Mouse (Mus musculus): ENCODE measurements around the gene Rtn4rl1. TPM values are rescaled to one million over a fixed set of nuclear protein-coding genes. Genes with fewer than 3 reads are reported as not detected.

Rtn4rl1 gene
- polyA plus RNA-seq, 1 experiment from 2014 or later = 2.1 TPM

DNA sequence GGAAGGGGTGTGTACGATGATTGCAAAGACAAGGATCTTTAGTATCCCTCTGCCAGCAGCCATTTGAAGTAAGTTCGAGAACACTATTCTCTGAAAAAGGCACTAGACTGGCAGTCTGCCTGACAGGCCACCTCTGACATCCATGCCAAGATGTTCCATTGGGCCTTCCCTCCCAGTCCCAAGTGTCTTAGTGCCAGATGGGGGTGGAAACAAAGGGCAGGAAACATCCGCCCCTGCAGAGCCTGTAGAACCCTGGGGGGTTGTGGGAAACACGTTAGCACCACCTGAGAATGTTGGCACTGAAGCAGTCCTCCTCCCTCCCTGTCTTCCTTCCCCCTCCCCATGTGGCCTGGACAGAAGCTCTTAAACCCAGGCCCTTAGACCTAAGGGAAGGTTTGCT is 36.5 kb upstream of the Rtn4rl1 start:
- WGBS = 45% methylated on average over 4 of the region's 4 CpGs
- H3K4me1 ChIP-seq (replicated peaks; ENCODE audit: control insufficient read depth, insufficient read depth) = peaks cover 3% of the 10 kb centered on the region; the same call in 1 of the 2 replicates

DNA sequence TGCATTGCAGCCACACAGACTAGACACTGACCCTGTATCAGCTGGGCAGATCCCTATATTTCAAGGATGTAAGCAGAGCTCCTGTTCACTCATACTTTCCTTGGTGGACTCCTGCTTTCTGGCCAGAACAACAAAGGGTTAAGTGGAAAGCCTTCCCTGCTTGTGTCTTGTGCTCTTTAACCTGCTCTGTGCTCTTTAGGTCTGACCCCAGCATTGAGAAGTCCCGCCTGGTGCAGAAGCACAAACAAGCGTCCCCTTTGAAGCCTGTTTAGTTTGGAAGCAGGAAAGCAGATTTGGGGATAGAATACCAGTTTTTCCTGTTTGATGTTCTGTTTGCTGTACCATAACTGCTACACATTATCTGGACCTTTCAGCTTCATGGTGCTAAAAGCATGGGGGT is 35.7 kb upstream of the Rtn4rl1 start:
- Histone ChIP-seq H3K27ac (replicated peaks) (no peak overlapping the region; the same call in 1 of the 2 replicates), H3K4me2 (replicated peaks; ENCODE audit: low read depth) (no peak overlapping the region), H3K9me3 (ENCODE audit: control insufficient read depth, low read length) (no peaks in the 10 kb centered on the region), H3K9ac (ENCODE audit: low read length) (no peak overlapping the region), H3K36me3 (ENCODE audit: control insufficient read depth, insufficient read depth, low read length) (peaks cover 11% of the 10 kb centered on the region), H3K4me3 (ENCODE audit: low read depth, low read length) (no peak overlapping the region), H3K27me3 (ENCODE audit: control insufficient read depth, insufficient read depth, low read length) (no peaks in the 10 kb centered on the region), H3K4me1 (replicated peaks; ENCODE audit: control insufficient read depth, insufficient read depth) (peaks cover 3% of the 10 kb centered on the region; the same call in 1 of the 2 replicates)
- no peak for DNase-seq (ENCODE audit: low spot score)
- 28% methylated on average over 2 of the region's 2 CpGs for WGBS
- peak; percentile 51; the same call in 1 of the 2 replicates for ATAC-seq (ENCODE audit: low FRiP score, low TSS enrichment)
- TF ChIP-seq EP300 (optimal IDR thresholded peaks at IDR 0.05) (no peak), CTCF (IDR thresholded peaks at IDR 0.05; ENCODE audit: low read depth) (no peak)

More for the DNA sequence above, 36.5 kb upstream of the Rtn4rl1 start:
- Histone ChIP-seq H3K4me3 (ENCODE audit: low read depth, low read length) (no peak overlapping the region), H3K4me2 (replicated peaks; ENCODE audit: low read depth) (no peak overlapping the region), H3K9ac (ENCODE audit: low read length) (no peak overlapping the region), H3K27me3 (ENCODE audit: control insufficient read depth, insufficient read depth, low read length) (no peaks in the 10 kb centered on the region), H3K9me3 (ENCODE audit: control insufficient read depth, low read length) (no peaks in the 10 kb centered on the region), H3K27ac (replicated peaks) (peak overlapping the region; percentile 81), H3K36me3 (ENCODE audit: control insufficient read depth, insufficient read depth, low read length) (peaks cover 4% of the 10 kb centered on the region; the same call in 1 of the 2 replicates)
- ATAC-seq (ENCODE audit: low FRiP score, low TSS enrichment) = no peak
- TF ChIP-seq CTCF (IDR thresholded peaks at IDR 0.05; ENCODE audit: low read depth) (no peak), EP300 (optimal IDR thresholded peaks at IDR 0.05) (no peak)
- no peak for DNase-seq (ENCODE audit: low spot score)

- H3K4me2 ChIP-seq (replicated peaks; ENCODE audit: low read depth) = no peak overlapping the region
- WGBS = 58% methylated on average over 14 of the region's 14 CpGs
- no peak overlapping the region for H3K4me3 ChIP-seq (ENCODE audit: low read depth, low read length)
- DNase-seq (ENCODE audit: low spot score) = peak; percentile 47
- peaks cover 16% of the 10 kb centered on the region for H3K36me3 ChIP-seq (ENCODE audit: control insufficient read depth, insufficient read depth, low read length)
- H3K9ac ChIP-seq (ENCODE audit: low read length) = no peak overlapping the region
- H3K4me1 ChIP-seq (replicated peaks; ENCODE audit: control insufficient read depth, insufficient read depth) = peaks cover 3% of the 10 kb centered on the region; the same call in 1 of the 2 replicates
- no peaks in the 10 kb centered on the region for H3K9me3 ChIP-seq (ENCODE audit: control insufficient read depth, low read length)
- peak; percentile 40; the same call in 1 of the 2 replicates for ATAC-seq (ENCODE audit: low FRiP score, low TSS enrichment)
- H3K27ac ChIP-seq (replicated peaks) = peak overlapping the region; percentile 61
- H3K27me3 ChIP-seq (ENCODE audit: control insufficient read depth, insufficient read depth, low read length) = no peaks in the 10 kb centered on the region
- no peak for TF ChIP-seq CTCF (IDR thresholded peaks at IDR 0.05; ENCODE audit: low read depth)
- no peak for TF ChIP-seq EP300 (optimal IDR thresholded peaks at IDR 0.05)
These were observed 35.2 kb upstream of the Rtn4rl1 start for GRCm38 (mm10) chr11:75158432-75158831.

DNA sequence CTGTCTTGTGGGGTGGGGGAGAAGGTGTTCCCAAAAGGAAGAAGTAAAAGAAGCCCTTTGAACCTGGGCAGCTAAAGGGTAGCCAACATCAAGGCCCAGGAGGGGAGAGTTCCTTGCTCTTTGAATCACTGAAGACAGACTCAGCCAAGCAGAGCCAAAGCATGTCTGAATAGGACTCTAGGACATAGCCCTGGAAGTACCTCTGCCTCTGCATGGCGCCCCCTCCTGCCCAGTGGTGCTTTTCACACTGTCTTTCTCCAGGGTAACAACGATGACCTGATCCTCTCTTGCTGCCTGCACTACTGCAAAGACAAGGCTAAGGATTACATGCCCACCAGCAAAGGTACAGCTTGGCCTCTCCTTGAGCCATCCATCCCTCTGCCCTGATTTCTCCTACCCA is 34.0 kb upstream of the Rtn4rl1 start:
- no peaks in the 10 kb centered on the region for H3K27me3 ChIP-seq (ENCODE audit: control insufficient read depth, insufficient read depth, low read length)
- DNase-seq (ENCODE audit: low spot score) = peak; percentile 47
- no peaks in the 10 kb centered on the region for H3K9me3 ChIP-seq (ENCODE audit: control insufficient read depth, low read length)
- H3K27ac ChIP-seq (replicated peaks) = no peak overlapping the region
- H3K4me2 ChIP-seq (replicated peaks; ENCODE audit: low read depth) = no peak overlapping the region
- TF ChIP-seq CTCF (IDR thresholded peaks at IDR 0.05; ENCODE audit: low read depth) (peak; percentile 69), EP300 (optimal IDR thresholded peaks at IDR 0.05) (no peak)
- no peak for ATAC-seq (ENCODE audit: low FRiP score, low TSS enrichment)
- 64% methylated on average over 2 of the region's 2 CpGs for WGBS
- peaks cover 20% of the 10 kb centered on the region for H3K36me3 ChIP-seq (ENCODE audit: control insufficient read depth, insufficient read depth, low read length)
- H3K9ac ChIP-seq (ENCODE audit: low read length) = no peak overlapping the region
- H3K4me1 ChIP-seq (replicated peaks; ENCODE audit: control insufficient read depth, insufficient read depth) = peaks cover 3% of the 10 kb centered on the region; the same call in 1 of the 2 replicates
- no peak overlapping the region for H3K4me3 ChIP-seq (ENCODE audit: low read depth, low read length)

DNA sequence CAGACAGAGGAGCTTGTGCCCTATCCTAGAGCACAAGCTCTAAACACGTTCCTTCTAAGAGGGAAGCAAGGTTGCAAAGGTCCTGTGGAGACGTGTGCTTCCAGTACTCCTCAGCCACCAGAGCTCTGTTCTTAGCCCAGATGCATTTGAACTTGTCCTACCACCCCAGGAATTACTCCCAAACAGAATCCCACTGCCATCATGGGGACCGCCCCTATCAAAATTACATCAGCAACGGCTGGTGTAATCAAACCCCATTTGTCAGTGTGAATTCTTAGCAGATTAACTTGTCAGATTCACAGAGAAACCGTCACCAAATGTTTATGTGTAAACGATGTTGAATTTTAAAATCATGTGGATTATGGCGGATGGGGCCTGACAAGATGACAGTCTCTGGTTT is 32.6 kb upstream of the Rtn4rl1 start:
- ATAC-seq (ENCODE audit: low FRiP score, low TSS enrichment) (no peak), DNase-seq (ENCODE audit: low spot score) (no peak)
- Histone ChIP-seq H3K4me2 (replicated peaks; ENCODE audit: low read depth) (no peak overlapping the region), H3K27me3 (ENCODE audit: control insufficient read depth, insufficient read depth, low read length) (no peaks in the 10 kb centered on the region), H3K9ac (ENCODE audit: low read length) (no peak overlapping the region), H3K27ac (replicated peaks) (peak overlapping the region; percentile 84), H3K36me3 (ENCODE audit: control insufficient read depth, insufficient read depth, low read length) (peaks cover 20% of the 10 kb centered on the region), H3K9me3 (ENCODE audit: control insufficient read depth, low read length) (no peaks in the 10 kb centered on the region), H3K4me1 (replicated peaks; ENCODE audit: control insufficient read depth, insufficient read depth) (peaks cover 3% of the 10 kb centered on the region; the same call in 1 of the 2 replicates), H3K4me3 (ENCODE audit: low read depth, low read length) (no peak overlapping the region)
- no peak for TF ChIP-seq EP300 (optimal IDR thresholded peaks at IDR 0.05)
- no peak for TF ChIP-seq CTCF (IDR thresholded peaks at IDR 0.05; ENCODE audit: low read depth)
- WGBS = 45% methylated on average over 7 of the region's 7 CpGs

DNA sequence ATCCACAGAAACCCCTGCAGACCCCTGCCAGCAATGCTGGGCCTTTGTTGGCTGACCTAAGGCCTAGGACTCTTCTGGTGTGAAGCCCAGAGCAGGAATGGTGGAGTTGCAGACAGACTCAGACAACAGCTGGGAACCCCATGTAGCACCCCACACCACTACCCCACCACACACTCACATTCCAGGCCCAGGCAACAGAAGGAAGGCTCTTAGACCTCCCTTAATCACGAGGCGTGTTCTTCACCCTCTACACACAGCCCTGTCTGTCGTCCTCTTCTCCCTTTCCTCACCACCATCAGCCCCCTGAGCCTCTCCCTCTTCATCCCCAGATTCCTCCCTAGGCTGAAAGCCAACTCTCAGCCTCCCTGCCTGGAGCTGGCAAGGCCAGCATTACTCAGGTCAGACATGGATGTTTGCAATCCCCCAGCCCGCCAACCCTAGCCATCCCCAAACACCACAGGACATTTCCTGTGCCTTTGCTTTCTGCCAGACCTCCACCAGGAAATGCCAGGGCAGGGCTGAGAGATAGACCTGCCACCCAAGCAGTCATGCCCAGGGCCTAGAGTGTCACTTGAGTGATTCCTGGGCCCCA is 32.1 kb upstream of the Rtn4rl1 start:
- H3K27ac ChIP-seq (replicated peaks) = peak overlapping the region; percentile 84
- no peak for TF ChIP-seq EP300 (optimal IDR thresholded peaks at IDR 0.05)
- no peak for TF ChIP-seq CTCF (IDR thresholded peaks at IDR 0.05; ENCODE audit: low read depth)
- H3K4me2 ChIP-seq (replicated peaks; ENCODE audit: low read depth) = no peak overlapping the region
- H3K9ac ChIP-seq (ENCODE audit: low read length) = no peak overlapping the region
- 44% methylated on average over 4 of the region's 4 CpGs for WGBS
- H3K4me3 ChIP-seq (ENCODE audit: low read depth, low read length) = no peak overlapping the region
- H3K36me3 ChIP-seq (ENCODE audit: control insufficient read depth, insufficient read depth, low read length) = peaks cover 20% of the 10 kb centered on the region
- H3K9me3 ChIP-seq (ENCODE audit: control insufficient read depth, low read length) = no peaks in the 10 kb centered on the region
- ATAC-seq (ENCODE audit: low FRiP score, low TSS enrichment) = no peak; the same call in 1 of the 2 replicates
- H3K27me3 ChIP-seq (ENCODE audit: control insufficient read depth, insufficient read depth, low read length) = no peaks in the 10 kb centered on the region
- H3K4me1 ChIP-seq (replicated peaks; ENCODE audit: control insufficient read depth, insufficient read depth) = peaks cover 3% of the 10 kb centered on the region; the same call in 1 of the 2 replicates
- no peak for DNase-seq (ENCODE audit: low spot score)

Data from stomach, postnatal 0 days (tissue).